Mouse (Mus musculus) urinary bladder, postnatal 10 days (tissue): ENCODE measurements around the gene Ankdd1b.

Experiments used
- DNase-seq: peaks from one replicate; pipeline ENCODE4 v3.0.0; 2022; ENCODE audit warnings: low spot score

The Ankdd1b gene

DNA sequence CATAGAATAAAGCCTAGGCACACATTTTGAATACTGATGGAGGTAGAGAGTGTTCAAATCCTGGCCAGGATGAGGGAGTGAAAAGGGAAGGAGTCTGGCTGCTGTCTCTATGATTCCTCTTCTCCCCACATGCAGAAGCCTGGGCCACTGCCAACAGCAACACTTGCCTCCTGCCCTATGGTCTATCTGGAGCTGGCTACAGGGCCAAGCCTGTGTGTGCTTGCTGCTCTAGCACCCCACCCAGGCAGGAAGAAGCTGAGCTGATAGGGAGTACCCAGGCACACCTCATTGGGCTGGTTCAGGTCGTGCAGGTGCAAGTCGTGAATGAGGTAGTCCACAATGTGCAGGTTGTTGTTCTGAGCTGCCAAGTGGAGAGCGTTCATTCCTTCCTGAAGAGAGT, 16.7 kb downstream of the Ankdd1b start:
- DNase-seq: no peak

DNA sequence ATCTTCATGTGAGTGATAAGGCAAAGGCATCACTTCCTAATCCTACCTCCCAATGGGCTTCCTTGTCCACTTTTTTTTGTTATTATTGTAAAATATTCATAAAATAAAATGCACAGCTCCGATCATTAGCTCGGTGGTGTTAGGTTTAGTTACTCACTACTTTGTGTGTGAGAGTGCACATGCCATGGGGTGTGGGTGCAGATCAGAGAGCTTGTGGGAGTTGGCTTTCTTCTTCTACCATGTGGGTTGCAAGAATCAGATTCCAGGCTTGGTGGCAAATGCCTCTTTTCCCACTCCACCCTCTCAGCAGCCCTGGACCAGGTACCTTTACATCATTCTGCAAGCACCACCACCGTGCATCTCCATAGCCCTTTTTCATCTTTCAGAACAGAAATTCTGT, 18.4 kb downstream of the Ankdd1b start:
- DNase-seq: no peak

- DNase-seq: no peak
Measured at GRCm38 (mm10) chr13:96451386-96452140, 19.4 kb downstream of the Ankdd1b start.

DNA sequence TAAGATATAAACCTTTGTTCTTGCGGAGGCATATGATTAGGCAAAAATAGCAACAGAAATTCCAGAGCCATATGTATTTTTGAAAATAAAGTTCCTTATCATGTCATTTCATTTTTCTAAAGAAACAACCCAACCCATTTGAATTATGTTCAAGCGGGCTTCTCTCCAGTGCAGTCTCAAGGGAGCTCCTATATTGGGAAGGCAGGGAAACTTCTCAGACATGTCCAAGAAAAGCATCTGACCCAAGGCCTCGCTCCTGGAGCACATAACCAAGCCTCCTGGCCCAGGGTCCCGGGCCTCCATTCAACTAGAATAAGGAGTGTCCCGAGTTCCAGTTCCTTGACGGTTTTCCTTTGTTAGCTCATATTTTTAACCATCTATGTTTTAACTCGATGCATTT, 20.1 kb downstream of the Ankdd1b start:
- no peak for DNase-seq

DNA sequence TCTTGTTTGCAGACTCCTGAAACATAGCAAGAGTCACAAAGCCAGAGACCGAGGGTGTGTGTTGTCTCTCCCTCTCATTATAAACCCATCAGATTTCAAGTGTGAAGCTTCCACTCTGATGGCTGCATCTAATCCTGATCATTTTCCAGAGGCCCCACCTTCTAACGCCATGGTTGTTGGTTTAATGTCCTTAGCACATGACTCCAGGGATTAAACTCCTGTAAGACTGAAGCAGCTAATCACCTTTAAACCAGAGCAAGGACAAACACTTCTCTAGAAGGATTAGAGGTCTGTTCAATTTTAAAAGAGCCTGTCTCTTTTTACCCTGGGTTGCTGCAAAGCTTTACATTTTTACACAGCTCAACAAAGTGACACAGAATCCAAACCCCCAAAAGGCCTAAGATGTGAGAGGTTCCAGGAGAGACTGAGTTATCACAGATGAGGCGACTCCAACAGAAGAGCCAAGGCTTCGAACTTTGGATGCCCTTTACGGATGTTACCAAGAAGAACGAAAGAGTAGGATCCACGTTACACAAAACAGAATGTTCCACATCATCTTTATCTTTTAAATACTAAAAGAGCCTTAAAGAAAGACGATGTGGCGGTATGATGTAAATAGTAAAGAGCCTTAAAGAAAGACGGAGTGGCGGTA, 20.7 kb downstream of the Ankdd1b start:
- no peak for DNase-seq

DNA sequence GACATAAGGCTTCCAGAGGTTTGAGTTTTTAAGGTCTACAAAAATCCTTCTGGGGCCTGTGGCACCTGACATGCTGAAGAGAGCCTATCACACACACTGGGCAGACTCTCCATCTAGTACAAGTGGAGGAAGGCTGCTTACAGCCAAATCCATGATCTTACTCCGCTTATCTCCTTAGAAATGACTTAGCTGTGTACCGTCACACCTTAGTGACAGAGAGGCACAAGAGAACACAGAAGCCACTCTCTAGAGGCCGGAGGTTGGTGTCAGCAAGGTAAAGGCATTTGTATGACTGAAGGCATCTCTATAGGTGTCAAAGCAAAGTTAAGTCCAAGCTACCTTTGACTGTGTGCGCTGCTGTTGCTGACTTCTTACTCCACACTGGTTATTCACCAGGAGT, 30.6 kb downstream of the Ankdd1b start:
- no peak for DNase-seq

- no peak for DNase-seq
Measured at GRCm38 (mm10) chr13:96436921-96437320, 34.1 kb downstream of the Ankdd1b start.

- no peak for DNase-seq
Measured at GRCm38 (mm10) chr13:96435793-96436192, 35.2 kb downstream of the Ankdd1b start.

- no peak for DNase-seq
Measured at GRCm38 (mm10) chr13:96434899-96435331, 36.1 kb downstream of the Ankdd1b start.

DNA sequence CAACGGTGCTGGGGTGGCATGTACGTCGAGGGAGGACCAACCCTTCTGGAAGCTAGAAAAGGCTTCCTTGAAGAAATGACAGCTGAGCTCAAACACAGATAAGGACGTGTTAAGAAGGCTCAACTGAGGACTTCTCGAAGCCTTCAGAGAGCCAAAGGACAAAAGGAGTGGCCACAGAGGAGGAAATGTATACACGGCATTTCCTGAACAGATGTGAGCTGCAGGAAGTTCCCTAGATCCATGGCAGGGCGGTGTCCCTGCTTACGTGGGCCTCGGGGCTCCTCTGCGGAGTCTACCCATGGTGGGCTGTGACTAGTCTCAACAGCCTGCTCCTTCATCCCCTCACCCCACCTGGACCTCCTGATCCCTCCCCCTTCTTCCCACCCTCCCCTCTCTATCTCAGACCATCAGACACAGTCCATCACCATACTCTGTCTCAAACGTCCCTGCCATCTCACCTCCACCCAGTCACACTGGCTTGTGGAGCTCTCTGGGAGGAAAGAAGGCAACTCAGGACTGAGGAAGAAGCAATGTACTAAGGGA, 37.3 kb downstream of the Ankdd1b start:
- DNase-seq: no peak

- DNase-seq: no peak
Measured at GRCm38 (mm10) chr13:96433041-96433440, 38.0 kb downstream of the Ankdd1b start.

DNA sequence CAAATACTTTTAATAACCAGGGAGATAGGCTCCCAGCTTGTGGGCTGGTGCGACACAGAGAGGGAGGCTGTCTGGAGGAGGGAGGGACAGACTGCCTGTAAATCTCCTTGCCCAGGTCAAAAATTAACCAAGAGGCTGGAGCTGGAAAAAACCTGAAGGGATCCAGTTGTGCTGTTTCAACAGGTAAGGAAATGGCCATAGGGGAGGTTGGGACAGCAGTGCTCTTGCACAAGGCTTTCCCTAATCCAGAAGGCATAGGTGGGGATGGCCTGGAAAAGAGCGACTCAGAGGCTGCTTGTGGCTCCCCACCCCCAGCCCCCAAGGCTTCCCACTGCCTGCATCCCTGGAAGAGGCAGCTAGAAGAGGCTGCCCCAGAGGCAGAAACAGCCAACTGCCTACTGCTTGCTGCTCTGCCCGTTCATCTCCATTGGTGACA, 38.6 kb downstream of the Ankdd1b start:
- DNase-seq: no peak

- DNase-seq: peak; percentile 80
Measured at GRCm38 (mm10) chr13:96431595-96432156, 39.3 kb downstream of the Ankdd1b start.

DNA sequence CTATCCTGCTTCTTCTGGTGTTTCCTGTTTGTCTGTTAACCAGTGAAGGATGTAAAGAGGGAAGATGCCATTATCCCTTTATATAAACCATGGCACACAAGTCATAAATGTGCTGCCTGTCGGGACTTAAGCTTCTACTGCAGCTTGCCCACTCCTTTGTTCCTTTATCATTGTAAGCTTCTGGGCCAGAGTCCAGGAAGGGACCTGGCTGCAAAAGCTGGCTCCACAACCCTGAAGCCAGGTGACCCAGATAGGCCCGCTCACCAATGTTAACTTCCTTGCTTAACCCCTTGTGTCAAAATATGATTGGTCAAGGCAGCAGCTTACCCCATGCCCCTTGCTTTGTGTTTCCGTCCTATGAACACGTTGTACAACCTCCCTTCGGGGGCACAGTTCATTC, 42.5 kb downstream of the Ankdd1b start:
- no peak for DNase-seq

- no peak for DNase-seq
Measured at GRCm38 (mm10) chr13:96426044-96426443, 45.0 kb downstream of the Ankdd1b start.

GRCm38 (mm10) chr13:96424496-96425274, 46.3 kb downstream of the Ankdd1b start:
- no peak for DNase-seq

DNA sequence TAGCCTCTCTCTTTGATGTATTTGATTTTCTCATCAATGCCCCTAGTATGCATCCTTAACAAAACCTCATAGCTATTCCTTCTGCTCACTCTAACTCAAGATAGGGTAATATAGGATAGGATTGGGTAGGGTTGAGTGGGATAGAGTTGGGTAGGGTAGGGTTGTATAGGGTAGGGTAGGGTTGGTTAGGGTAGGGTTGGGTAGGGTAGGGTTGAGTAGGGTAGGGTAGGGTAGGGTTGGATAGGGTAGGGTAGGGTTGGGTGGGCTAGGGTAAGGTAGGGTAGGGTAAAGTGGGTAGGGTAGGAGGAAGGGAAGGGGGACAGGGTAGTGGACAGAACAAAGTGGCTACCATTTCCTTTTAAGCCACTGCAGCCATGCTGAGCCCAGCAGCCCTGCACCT, 49.8 kb downstream of the Ankdd1b start:
- no peak for DNase-seq

- DNase-seq: no peak
Measured at GRCm38 (mm10) chr13:96418487-96418886, 52.5 kb downstream of the Ankdd1b start.

- DNase-seq: no peak
Measured at GRCm38 (mm10) chr13:96417261-96417813, 53.7 kb downstream of the Ankdd1b start.

GRCm38 (mm10) chr13:96416380-96416779, 54.6 kb downstream of the Ankdd1b start:
- DNase-seq: no peak

DNA sequence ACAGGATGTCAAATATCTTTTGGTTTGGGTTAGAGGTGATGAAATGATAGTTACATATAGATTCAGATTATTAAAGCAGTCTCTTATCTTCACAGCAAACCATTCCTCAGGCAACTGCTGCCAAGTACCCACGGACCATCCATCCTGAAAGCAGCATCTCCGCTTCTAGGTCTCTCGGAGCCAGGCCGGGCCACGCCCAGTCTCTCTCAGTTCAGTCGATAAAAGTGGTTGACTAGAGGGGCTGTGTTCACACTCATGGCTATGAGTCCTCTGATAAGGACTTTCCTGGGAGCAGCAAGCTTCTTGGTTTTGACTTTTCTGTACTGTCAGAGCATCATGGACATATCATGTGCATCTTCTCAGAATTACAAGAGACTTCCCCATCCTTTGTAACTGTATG, 56.6 kb downstream of the Ankdd1b start:
- no peak for DNase-seq

GRCm38 (mm10) chr13:96408786-96409185, 62.2 kb downstream of the Ankdd1b start:
- DNase-seq: no peak
